Mouse (Mus musculus): Measurements from ENCODE around the gene Cdc34.
"Not testable (repeated sequence)": the region's sequence is repeated elsewhere in the genome, so short reads cannot be mapped to it uniquely, and the experiment has no call there.

Gene Cdc34

DNA sequence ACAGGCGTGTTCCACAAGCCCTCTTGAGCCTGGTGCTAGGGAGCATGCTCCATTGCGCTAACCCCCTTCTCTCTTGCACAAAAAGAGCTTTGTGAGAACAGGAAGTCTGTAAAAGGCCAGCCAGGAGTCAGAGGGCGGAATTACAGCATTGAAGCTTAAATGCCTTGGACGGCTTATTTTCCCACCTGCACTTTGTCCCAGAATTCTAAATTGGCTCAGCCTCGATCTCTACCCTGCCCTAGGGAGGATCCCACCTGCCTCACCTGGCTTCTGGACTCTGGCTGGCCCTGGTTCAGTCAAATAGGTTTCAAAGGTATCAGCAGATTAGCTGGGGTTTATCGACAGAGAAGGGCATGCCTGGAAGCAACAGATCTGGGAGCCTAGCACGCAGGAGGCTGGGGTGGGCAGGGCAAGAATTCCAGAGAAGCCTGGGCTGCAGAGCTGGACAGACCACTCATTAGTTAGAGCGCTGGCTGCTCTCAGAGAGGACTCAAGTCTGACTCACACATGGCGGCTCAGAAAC, 14.2 kb downstream of the Cdc34 start:
- DNase-seq (ENCODE audit: low spot score): no peak

GRCm38 (mm10) chr10:79697916-79698315, 15.9 kb downstream of the Cdc34 start:
- DNase-seq (ENCODE audit: low spot score): no peak

- DNase-seq (ENCODE audit: low spot score): no peak
Measured at GRCm38 (mm10) chr10:79698459-79698858, 16.5 kb downstream of the Cdc34 start.

- no peak for DNase-seq (ENCODE audit: low spot score)
Measured at GRCm38 (mm10) chr10:79700676-79701075, 18.7 kb downstream of the Cdc34 start.

GRCm38 (mm10) chr10:79701443-79702129, 19.6 kb downstream of the Cdc34 start:
- no peak for DNase-seq (ENCODE audit: low spot score)

- not testable (repeated sequence) for DNase-seq (ENCODE audit: low spot score)
Measured at GRCm38 (mm10) chr10:79702970-79703369, 21.0 kb downstream of the Cdc34 start.

DNA sequence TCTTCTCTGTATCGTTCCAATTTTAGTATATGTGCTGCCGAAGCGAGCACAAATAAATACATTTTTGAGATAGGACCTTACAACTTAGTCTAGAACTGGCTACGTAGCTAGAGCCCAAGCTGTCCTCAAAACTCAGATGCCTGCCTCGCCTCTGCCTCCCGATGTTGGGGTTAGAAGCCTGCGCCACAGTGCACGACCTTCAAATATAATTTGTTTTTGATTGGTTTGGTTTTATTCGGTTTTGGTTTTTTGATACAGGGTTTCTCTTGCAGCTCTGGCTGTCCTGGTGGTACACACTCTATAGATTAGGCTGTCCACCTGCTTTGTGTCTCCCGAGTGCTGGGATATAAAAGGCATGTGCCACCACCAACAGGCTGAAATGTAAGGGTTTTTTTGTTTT, 21.5 kb downstream of the Cdc34 start:
- DNase-seq (ENCODE audit: low spot score): no peak

DNA sequence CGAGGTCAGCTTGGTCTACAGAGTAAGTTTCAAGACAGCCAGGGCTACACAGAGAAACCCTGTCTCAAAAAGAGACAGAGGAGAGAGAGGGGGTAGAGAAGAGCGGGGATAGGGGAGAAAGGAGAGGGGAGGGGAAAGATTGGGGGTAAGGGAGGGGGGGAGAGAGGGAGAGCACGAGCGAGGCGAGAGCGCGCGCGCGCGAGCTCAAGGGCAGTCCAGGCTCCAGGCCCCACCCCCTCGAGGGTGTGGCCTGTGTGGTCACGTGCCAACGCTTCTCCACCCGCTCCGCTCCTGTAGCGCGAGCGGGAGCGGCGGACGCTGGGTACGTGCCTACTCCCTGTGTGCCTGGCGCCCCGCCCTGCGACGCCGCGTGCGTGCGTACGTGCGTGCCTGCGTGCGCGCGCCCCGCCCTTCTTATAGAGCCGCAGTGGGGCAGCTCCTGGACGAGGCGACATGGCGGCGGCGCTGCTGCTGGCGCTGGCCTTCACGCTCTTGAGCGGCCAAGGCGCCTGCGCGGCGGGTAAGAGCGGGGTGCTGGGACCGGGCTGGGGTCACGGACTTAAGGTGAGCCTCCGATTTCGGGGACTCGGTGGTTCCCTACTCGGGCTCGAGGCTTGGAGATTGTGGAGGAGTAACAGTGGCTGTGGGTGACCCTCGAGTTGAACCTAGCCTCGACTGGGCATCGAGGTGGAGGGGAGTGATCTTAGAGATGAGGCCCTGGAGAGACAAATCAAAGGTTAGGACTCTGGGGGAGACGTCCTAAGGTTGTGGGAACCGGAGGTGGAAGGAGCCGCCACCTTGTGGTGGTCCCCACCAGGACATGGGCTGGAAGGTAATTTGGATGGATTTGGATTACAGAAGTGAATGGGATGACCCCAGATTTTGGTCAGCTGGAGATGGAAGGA, 22.3 kb downstream of the Cdc34 start, which contains the start of gene Bsg:
Gene Bsg, plus strand, starts transcription at position 427 of the 905 bp plus-strand sequence.
- DNase-seq (ENCODE audit: low spot score): peak; percentile 98

DNA sequence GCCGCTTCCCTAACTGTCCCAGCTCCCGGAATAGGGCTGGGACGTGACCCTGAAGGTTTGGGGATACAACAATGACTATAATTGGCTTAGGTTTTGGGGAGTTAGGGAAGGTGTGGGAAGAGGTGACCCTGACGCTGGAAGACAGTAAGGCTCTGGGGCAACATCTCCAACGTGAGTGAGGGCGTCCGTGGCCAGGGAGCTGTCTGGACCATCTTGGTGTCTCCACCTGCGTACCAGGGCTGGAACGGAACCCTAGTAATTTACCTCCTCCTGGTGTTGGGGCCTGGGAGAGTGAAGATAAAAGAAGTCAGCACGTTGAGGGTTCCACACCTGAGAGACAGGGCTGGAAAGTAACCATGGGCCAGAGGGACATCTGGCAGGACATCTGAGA, 23.0 kb downstream of the Cdc34 start:
- DNase-seq (ENCODE audit: low spot score): no peak

- DNase-seq (ENCODE audit: low spot score): peak; percentile 70
Measured at GRCm38 (mm10) chr10:79705951-79706350, 24.0 kb downstream of the Cdc34 start.

DNA sequence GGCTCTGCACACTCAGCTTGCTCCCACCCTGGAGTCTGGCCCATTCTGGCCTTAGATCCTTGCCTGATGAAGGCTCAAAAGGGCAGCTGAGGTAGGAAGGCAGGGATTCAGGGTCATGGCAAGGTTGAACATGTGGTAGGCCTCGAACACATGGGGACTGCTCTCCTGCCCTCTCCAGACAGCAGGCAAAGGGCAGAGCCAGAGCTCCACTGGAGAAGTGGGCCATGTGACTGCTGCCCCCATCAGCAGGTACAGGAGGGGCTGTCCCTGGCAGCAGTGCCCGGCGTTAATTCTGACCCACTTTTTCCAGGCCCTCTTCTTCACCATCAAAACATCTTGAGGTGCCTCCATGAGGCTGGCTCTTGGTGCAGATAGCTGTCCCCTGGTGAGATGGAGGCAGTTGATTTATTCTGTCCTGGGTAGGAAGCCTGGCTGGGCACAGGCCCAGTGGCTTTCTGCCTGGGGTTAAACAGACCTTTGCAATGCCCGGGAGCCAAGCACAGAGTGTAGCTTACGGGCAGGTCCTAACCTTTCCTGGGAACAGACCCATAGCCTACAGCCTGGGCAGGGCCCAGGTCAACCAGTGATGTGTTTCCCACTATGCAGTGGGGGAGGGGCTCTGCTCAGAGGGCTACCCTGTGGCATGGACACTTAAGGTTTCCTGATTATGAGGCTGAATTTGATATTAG, 24.6 kb downstream of the Cdc34 start:
- DNase-seq (ENCODE audit: low spot score): no peak

DNA sequence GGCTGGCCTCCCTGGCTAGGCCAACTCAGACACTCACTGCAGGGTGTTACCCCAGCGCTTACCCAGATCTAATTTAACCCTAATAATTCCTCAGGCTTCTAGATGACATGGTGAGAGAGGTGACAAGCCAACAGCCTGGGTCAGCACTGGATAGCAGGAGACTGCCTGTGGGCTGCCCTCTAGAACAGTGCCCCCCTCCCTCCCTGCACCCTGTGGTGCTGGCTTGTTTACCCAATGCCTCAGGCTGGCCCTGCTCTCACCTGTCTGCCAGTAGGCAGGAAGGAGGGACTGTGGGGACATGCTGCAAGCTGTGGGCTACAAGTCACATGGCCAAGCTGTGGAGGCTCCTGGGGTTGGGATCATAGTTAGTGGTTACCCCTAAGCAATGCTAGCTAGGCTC, 25.2 kb downstream of the Cdc34 start:
- no peak for DNase-seq (ENCODE audit: low spot score)

DNA sequence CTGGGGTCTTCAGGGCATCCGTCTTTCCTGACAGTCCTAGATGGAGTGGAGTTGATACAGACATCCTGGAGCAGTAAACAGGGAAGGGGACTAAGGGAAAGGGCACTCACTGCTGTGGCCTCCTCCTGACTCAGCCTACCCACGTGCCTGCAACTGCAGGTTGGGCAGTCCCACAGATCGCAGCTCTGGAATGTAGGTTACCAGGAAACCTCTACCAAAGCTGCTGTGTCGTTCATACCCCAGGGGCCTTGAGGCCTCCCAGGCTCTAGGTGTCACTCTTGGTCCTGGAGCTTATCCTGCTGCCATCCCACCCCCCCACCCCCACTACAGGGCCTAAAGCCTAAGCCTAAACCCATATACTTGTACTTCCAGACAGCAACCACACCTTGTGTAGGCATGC, 25.8 kb downstream of the Cdc34 start:
- no peak for DNase-seq (ENCODE audit: low spot score)

DNA sequence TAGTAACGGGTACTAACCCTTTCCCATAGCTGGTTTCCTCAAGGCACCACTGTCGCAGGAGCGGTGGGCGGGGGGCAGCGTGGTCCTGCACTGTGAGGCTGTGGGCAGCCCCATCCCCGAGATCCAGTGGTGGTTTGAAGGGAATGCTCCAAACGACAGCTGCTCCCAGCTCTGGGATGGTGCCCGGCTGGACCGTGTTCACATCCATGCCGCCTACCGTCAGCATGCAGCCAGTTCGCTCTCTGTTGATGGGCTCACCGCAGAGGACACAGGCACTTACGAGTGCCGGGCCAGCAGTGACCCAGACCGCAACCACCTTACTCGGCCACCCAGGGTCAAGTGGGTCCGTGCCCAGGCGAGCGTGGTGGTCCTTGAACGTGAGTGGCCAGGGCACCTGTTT, 26.7 kb downstream of the Cdc34 start:
- no peak for DNase-seq (ENCODE audit: low spot score)

GRCm38 (mm10) chr10:79709307-79709706, 27.3 kb downstream of the Cdc34 start:
- DNase-seq (ENCODE audit: low spot score): no peak

GRCm38 (mm10) chr10:79712029-79712428, 30.0 kb downstream of the Cdc34 start:
- no peak for DNase-seq (ENCODE audit: low spot score)

DNA sequence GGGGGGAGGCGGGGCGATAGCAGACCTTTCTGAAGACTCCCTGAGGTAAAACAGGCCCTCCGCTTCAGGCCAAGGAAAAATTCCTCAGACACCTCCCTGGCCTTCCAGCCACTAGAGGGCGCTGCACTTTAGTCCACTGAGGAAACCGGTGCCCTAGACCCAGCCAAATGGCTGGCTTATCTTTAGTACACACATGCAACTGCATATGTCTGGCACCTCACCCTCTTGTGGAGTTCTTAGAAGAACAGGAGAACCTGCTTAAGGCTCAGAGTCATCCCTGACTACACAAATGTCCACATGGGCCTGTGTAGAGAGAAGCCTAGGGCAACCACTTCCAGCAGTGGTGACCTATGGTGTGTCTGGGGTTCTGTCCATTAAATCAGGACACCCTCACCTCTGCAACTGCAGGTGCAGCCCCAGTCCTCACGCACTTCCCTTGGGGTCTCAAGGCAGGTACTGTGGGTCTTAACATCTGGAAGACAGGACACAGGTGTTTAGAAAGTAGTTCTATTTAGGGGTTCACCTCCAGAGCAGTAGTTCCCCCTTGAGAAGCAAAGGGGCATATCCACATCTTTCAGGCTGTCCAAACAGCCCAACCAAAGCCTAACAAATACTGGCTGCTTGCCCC, 30.6 kb downstream of the Cdc34 start:
- DNase-seq (ENCODE audit: low spot score): peak; percentile 82

DNA sequence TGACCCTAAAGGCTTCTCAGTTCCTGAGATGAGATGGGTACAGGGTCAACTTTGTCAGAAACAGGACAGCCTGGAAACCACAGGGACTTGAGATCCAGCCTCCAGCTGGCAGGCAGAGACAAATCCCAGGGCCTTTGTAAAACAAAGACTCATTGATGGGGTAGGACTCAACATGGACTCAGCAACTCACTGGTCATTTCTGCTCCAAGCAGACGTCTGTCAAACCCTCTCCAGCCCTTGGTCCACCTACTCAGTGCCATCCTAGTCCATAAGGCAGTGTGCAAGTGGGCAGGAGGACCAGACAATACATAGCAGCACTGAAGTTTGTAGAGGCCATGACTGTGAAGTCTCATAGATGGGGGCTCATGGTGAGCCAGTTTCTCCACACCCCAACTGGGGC, 31.2 kb downstream of the Cdc34 start:
- DNase-seq (ENCODE audit: low spot score): no peak

DNA sequence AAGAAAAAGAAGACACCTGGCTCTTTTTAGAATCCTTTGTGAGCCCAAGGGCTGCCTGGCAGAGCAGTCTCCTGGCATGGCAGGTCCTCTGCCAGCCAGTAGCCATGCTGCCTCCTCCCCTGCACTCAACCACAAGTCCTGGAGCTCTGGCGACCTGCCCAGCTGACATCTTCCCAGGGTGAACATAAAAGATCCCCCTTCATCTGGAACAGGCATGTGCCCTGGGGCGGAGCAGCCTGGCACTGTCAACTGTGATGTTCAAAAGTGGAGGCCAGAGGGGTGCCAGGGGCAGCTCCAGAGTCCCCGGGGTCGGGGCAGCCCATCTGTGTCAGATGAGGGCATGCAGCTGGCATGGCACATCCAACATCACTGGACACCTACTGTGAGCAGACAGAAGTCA, 33.0 kb downstream of the Cdc34 start:
- DNase-seq (ENCODE audit: low spot score): no peak

- no peak for DNase-seq (ENCODE audit: low spot score)
Measured at GRCm38 (mm10) chr10:79716254-79716987, 34.4 kb downstream of the Cdc34 start, which contains the start of gene Hcn2. Gene Hcn2 (plus strand): TSS chr10:79716634.

- no peak for DNase-seq (ENCODE audit: low spot score)
Measured at GRCm38 (mm10) chr10:79716988-79717355, 35.0 kb downstream of the Cdc34 start.

Data from spleen, adult 12 weeks (tissue).